Mouse (Mus musculus): ENCODE measurements around the gene Ssr1. TPM values are rescaled to one million over a fixed set of nuclear protein-coding genes. Genes with fewer than 3 reads are reported as not detected.

Gene Ssr1
- polyA plus RNA-seq, 1 experiment from 2014 or later: 124 TPM

- ATAC-seq (replicated peaks; ENCODE audit: low FRiP score, low TSS enrichment, low read depth) (no peak), DNase-seq (ENCODE audit: low spot score) (no peak)
- Histone ChIP-seq H3K27me3 (replicated peaks; ENCODE audit: control insufficient read depth, insufficient read depth, low read length) (no peaks in the 10 kb centered on the region), H3K9me3 (ENCODE audit: control insufficient read depth, low read length) (no peaks in the 10 kb centered on the region), H3K36me3 (ENCODE audit: control insufficient read depth, insufficient read depth, low read length) (peaks cover 81% of the 10 kb centered on the region), H3K4me3 (ENCODE audit: low read depth, low read length) (no peak overlapping the region), H3K4me2 (ENCODE audit: low read length) (no peak overlapping the region), H3K27ac (ENCODE audit: low read depth) (no peak overlapping the region), H3K9ac (ENCODE audit: low read length) (no peak overlapping the region), H3K4me1 (replicated peaks; ENCODE audit: control insufficient read depth, insufficient read depth, low read length) (no peaks in the 10 kb centered on the region)
- WGBS: 85% methylated on average over 10 of the region's 10 CpGs
Measured at GRCm38 (mm10) chr13:37923643-37924460, 70.2 kb downstream of the Ssr1 start.

GRCm38 (mm10) chr13:37923091-37923490 lies 70.9 kb downstream of the Ssr1 start:
- ATAC-seq (replicated peaks; ENCODE audit: low FRiP score, low TSS enrichment, low read depth): no peak
- Histone ChIP-seq H3K9me3 (ENCODE audit: control insufficient read depth, low read length) (no peaks in the 10 kb centered on the region), H3K9ac (ENCODE audit: low read length) (no peak overlapping the region), H3K4me2 (ENCODE audit: low read length) (no peak overlapping the region), H3K27me3 (replicated peaks; ENCODE audit: control insufficient read depth, insufficient read depth, low read length) (no peaks in the 10 kb centered on the region), H3K4me3 (ENCODE audit: low read depth, low read length) (no peak overlapping the region), H3K27ac (ENCODE audit: low read depth) (no peak overlapping the region), H3K4me1 (replicated peaks; ENCODE audit: control insufficient read depth, insufficient read depth, low read length) (no peaks in the 10 kb centered on the region), H3K36me3 (ENCODE audit: control insufficient read depth, insufficient read depth, low read length) (peaks cover 83% of the 10 kb centered on the region)
- no peak for DNase-seq (ENCODE audit: low spot score)
- 85% methylated on average over 4 of the region's 4 CpGs for WGBS

GRCm38 (mm10) chr13:37920727-37921126 lies 73.3 kb downstream of the Ssr1 start:
- whole genome bisulfite sequencing: 74% methylated on average over 2 of the region's 2 CpGs
- Histone ChIP-seq H3K4me1 (replicated peaks; ENCODE audit: control insufficient read depth, insufficient read depth, low read length) (no peaks in the 10 kb centered on the region), H3K4me3 (ENCODE audit: low read depth, low read length) (no peak overlapping the region), H3K4me2 (ENCODE audit: low read length) (no peak overlapping the region), H3K36me3 (ENCODE audit: control insufficient read depth, insufficient read depth, low read length) (peaks cover 87% of the 10 kb centered on the region), H3K9ac (ENCODE audit: low read length) (no peak overlapping the region), H3K27me3 (replicated peaks; ENCODE audit: control insufficient read depth, insufficient read depth, low read length) (no peaks in the 10 kb centered on the region), H3K27ac (ENCODE audit: low read depth) (no peak overlapping the region), H3K9me3 (ENCODE audit: control insufficient read depth, low read length) (no peaks in the 10 kb centered on the region)
- DNase-seq (ENCODE audit: low spot score): no peak
- no peak for ATAC-seq (replicated peaks; ENCODE audit: low FRiP score, low TSS enrichment, low read depth)

GRCm38 (mm10) chr13:37919711-37920277 lies 74.2 kb downstream of the Ssr1 start:
- no peak for ATAC-seq (replicated peaks; ENCODE audit: low FRiP score, low TSS enrichment, low read depth)
- Histone ChIP-seq H3K27me3 (replicated peaks; ENCODE audit: control insufficient read depth, insufficient read depth, low read length) (no peaks in the 10 kb centered on the region), H3K4me1 (replicated peaks; ENCODE audit: control insufficient read depth, insufficient read depth, low read length) (no peaks in the 10 kb centered on the region), H3K9ac (ENCODE audit: low read length) (no peak overlapping the region), H3K9me3 (ENCODE audit: control insufficient read depth, low read length) (no peaks in the 10 kb centered on the region), H3K4me2 (ENCODE audit: low read length) (no peak overlapping the region), H3K27ac (ENCODE audit: low read depth) (no peak overlapping the region), H3K36me3 (ENCODE audit: control insufficient read depth, insufficient read depth, low read length) (peaks cover 83% of the 10 kb centered on the region), H3K4me3 (ENCODE audit: low read depth, low read length) (no peak overlapping the region)
- DNase-seq (ENCODE audit: low spot score): no peak
- 90% methylated on average over 3 of the region's 3 CpGs for WGBS

- Histone ChIP-seq H3K4me2 (ENCODE audit: low read length) (no peak overlapping the region), H3K9ac (ENCODE audit: low read length) (no peak overlapping the region), H3K4me1 (replicated peaks; ENCODE audit: control insufficient read depth, insufficient read depth, low read length) (no peaks in the 10 kb centered on the region), H3K9me3 (ENCODE audit: control insufficient read depth, low read length) (no peaks in the 10 kb centered on the region), H3K27ac (ENCODE audit: low read depth) (no peak overlapping the region), H3K4me3 (ENCODE audit: low read depth, low read length) (no peak overlapping the region), H3K27me3 (replicated peaks; ENCODE audit: control insufficient read depth, insufficient read depth, low read length) (no peaks in the 10 kb centered on the region), H3K36me3 (ENCODE audit: control insufficient read depth, insufficient read depth, low read length) (peaks cover 79% of the 10 kb centered on the region)
- no peak for ATAC-seq (replicated peaks; ENCODE audit: low FRiP score, low TSS enrichment, low read depth)
- DNase-seq (ENCODE audit: low spot score): no peak
- 89% methylated on average over 15 of the region's 15 CpGs for WGBS
Measured at GRCm38 (mm10) chr13:37918336-37919261, 75.4 kb downstream of the Ssr1 start.

Other genes with a start within 250 kb of the Ssr1 start
- 20.2 and 20.3 TPM in 2 replicates for gene Rreb1, start 215.8 kb downstream of the Ssr1 start, polyA plus RNA-seq (2014; fragmentation: Nextera tagmentation; extraction: Ambion mirVana)
- gene Riok1, start 42.8 kb upstream of the Ssr1 start, polyA plus RNA-seq (2014; fragmentation: Nextera tagmentation; extraction: Ambion mirVana): 47.7 and 53.7 TPM in 2 replicates
- 1.1 and 1.3 TPM in 2 replicates for gene Cage1, start 42.9 kb upstream of the Ssr1 start, polyA plus RNA-seq (2014; fragmentation: Nextera tagmentation; extraction: Ambion mirVana)
- 12.8 and 13.2 TPM in 2 replicates for gene Dsp, start 157.1 kb upstream of the Ssr1 start, polyA plus RNA-seq (2014; fragmentation: Nextera tagmentation; extraction: Ambion mirVana)
- 42.1 and 42.9 TPM in 2 replicates for gene Snrnp48, start 210.7 kb upstream of the Ssr1 start, polyA plus RNA-seq (2014; fragmentation: Nextera tagmentation; extraction: Ambion mirVana)

Data from intestine, embryonic 14.5 days (tissue).